Mouse (Mus musculus): Measurements from ENCODE around the gene Lamtor1. TPM values are rescaled to one million over a fixed set of nuclear protein-coding genes. Genes with fewer than 3 reads are reported as not detected.
A peak's percentile ranks its signal among the peaks of the same experiment; 100 is the strongest.

Gene Lamtor1
- 151 and 156 TPM in 2 replicates for polyA plus RNA-seq (2015; fragmentation: Nextera tagmentation; extraction: Ambion mirVana)

GRCm38 (mm10) chr7:101905561-101906286, at the start of gene Lamtor1:
Gene Lamtor1 (plus strand): TSS chr7:101905904.
- Histone ChIP-seq H3K4me1 (replicated peaks) (peaks cover 30% of the 10 kb centered on the region), H3K9ac (peak within 1 kb of the TSS; percentile 88), H3K4me3 (peak within 1 kb of the TSS; percentile 77), H3K27me3 (no peaks in the 10 kb centered on the region), H3K9me3 (no peaks in the 10 kb centered on the region), H3K36me3 (peaks cover 40% of the 10 kb centered on the region), H3K4me2 (peak within 1 kb of the TSS; percentile 74), H3K27ac (peak within 1 kb of the TSS; percentile 97)
- ATAC-seq (ENCODE audit: low FRiP score) = peak; percentile 98
- under 1% methylated on average over 60 of the region's 61 CpGs for WGBS

GRCm38 (mm10) chr7:101857094-101857493, 48.6 kb upstream of the Lamtor1 start, which contains the start of gene Folr2:
Gene Folr2 (minus strand): TSS chr7:101857194.
- Histone ChIP-seq H3K4me2 (no peak within 1 kb of the TSS), H3K27ac (no peak within 1 kb of the TSS), H3K4me1 (replicated peaks) (no peaks in the 10 kb centered on the region), H3K36me3 (no peaks in the 10 kb centered on the region), H3K9me3 (no peaks in the 10 kb centered on the region), H3K9ac (no peak within 1 kb of the TSS), H3K4me3 (no peak within 1 kb of the TSS), H3K27me3 (no peaks in the 10 kb centered on the region)
- ATAC-seq (ENCODE audit: low FRiP score) = no peak
- WGBS = 90% methylated on average over 4 of the region's 4 CpGs

GRCm38 (mm10) chr7:101858362-101858761, 47.3 kb upstream of the Lamtor1 start:
- no peak overlapping the region for H3K4me3 ChIP-seq
- H3K4me1 ChIP-seq (replicated peaks) = no peaks in the 10 kb centered on the region
- H3K9me3 ChIP-seq = no peaks in the 10 kb centered on the region
- WGBS = 92% methylated on average over 9 of the region's 9 CpGs
- ATAC-seq (ENCODE audit: low FRiP score) = no peak
- no peaks in the 10 kb centered on the region for H3K36me3 ChIP-seq
- H3K9ac ChIP-seq = no peak overlapping the region
- no peak overlapping the region for H3K27ac ChIP-seq
- no peak overlapping the region for H3K4me2 ChIP-seq
- no peaks in the 10 kb centered on the region for H3K27me3 ChIP-seq

- no peak for ATAC-seq (ENCODE audit: low FRiP score)
- no peak overlapping the region for H3K4me3 ChIP-seq
Observed at GRCm38 (mm10) chr7:101860978-101861377, 44.7 kb upstream of the Lamtor1 start.

GRCm38 (mm10) chr7:101862291-101862690, 43.4 kb upstream of the Lamtor1 start:
- no peak for ATAC-seq (ENCODE audit: low FRiP score)
- Histone ChIP-seq H3K9ac (no peak overlapping the region), H3K4me3 (no peak overlapping the region), H3K27me3 (no peaks in the 10 kb centered on the region), H3K4me2 (no peak overlapping the region), H3K4me1 (replicated peaks) (no peaks in the 10 kb centered on the region), H3K9me3 (no peaks in the 10 kb centered on the region), H3K27ac (no peak overlapping the region), H3K36me3 (no peaks in the 10 kb centered on the region)
- WGBS = 83% methylated on average over 3 of the region's 3 CpGs

More at GRCm38 (mm10) chr7:101860978-101861377, 44.7 kb upstream of the Lamtor1 start:
- Histone ChIP-seq H3K36me3 (no peaks in the 10 kb centered on the region), H3K4me1 (replicated peaks) (no peaks in the 10 kb centered on the region), H3K9me3 (no peaks in the 10 kb centered on the region), H3K9ac (no peak overlapping the region), H3K4me2 (no peak overlapping the region), H3K27me3 (no peaks in the 10 kb centered on the region), H3K27ac (no peak overlapping the region)

- ATAC-seq (ENCODE audit: low FRiP score) = no peak
- no peaks in the 10 kb centered on the region for H3K4me1 ChIP-seq (replicated peaks)
- H3K27me3 ChIP-seq = no peaks in the 10 kb centered on the region
- no peak within 1 kb of the TSS for H3K27ac ChIP-seq
- H3K9me3 ChIP-seq = no peaks in the 10 kb centered on the region
- H3K4me2 ChIP-seq = no peak within 1 kb of the TSS
- 80% methylated on average over 3 of the region's 3 CpGs for WGBS
- H3K9ac ChIP-seq = no peak within 1 kb of the TSS
- no peaks in the 10 kb centered on the region for H3K36me3 ChIP-seq
- H3K4me3 ChIP-seq = no peak within 1 kb of the TSS
Observed at GRCm38 (mm10) chr7:101863415-101863814, 42.3 kb upstream of the Lamtor1 start, which contains the start of gene Anapc15. Gene Anapc15 (plus strand): TSS chr7:101863715.

- ATAC-seq (ENCODE audit: low FRiP score) = no peak
- Histone ChIP-seq H3K9me3 (no peaks in the 10 kb centered on the region), H3K27me3 (no peaks in the 10 kb centered on the region), H3K27ac (no peak overlapping the region), H3K36me3 (no peaks in the 10 kb centered on the region), H3K4me3 (no peak overlapping the region), H3K4me2 (no peak overlapping the region), H3K4me1 (replicated peaks) (no peaks in the 10 kb centered on the region), H3K9ac (no peak overlapping the region)
- 82% methylated on average over 11 of the region's 11 CpGs for WGBS
Observed at GRCm38 (mm10) chr7:101866491-101867265, 39.0 kb upstream of the Lamtor1 start.

- 95% methylated on average over 4 of the region's 4 CpGs for WGBS
- no peaks in the 10 kb centered on the region for H3K4me1 ChIP-seq (replicated peaks)
- no peaks in the 10 kb centered on the region for H3K9me3 ChIP-seq
- no peak overlapping the region for H3K4me3 ChIP-seq
- ATAC-seq (ENCODE audit: low FRiP score) = no peak
- H3K27me3 ChIP-seq = no peaks in the 10 kb centered on the region
- H3K9ac ChIP-seq = no peak overlapping the region
- no peak overlapping the region for H3K4me2 ChIP-seq
- no peak overlapping the region for H3K27ac ChIP-seq
- H3K36me3 ChIP-seq = no peaks in the 10 kb centered on the region
Observed at GRCm38 (mm10) chr7:101867482-101867881, 38.2 kb upstream of the Lamtor1 start.

- no peaks in the 10 kb centered on the region for H3K27me3 ChIP-seq
- H3K9me3 ChIP-seq = no peaks in the 10 kb centered on the region
- no peaks in the 10 kb centered on the region for H3K4me1 ChIP-seq (replicated peaks)
- ATAC-seq (ENCODE audit: low FRiP score) = no peak
- no peaks in the 10 kb centered on the region for H3K36me3 ChIP-seq
- WGBS = 52% methylated on average over 13 of the region's 13 CpGs
- H3K4me3 ChIP-seq = no peak overlapping the region
- H3K4me2 ChIP-seq = no peak overlapping the region
- H3K27ac ChIP-seq = no peak overlapping the region
- no peak overlapping the region for H3K9ac ChIP-seq
Observed at GRCm38 (mm10) chr7:101868241-101869162, 37.2 kb upstream of the Lamtor1 start.

GRCm38 (mm10) chr7:101869163-101869500, 36.6 kb upstream of the Lamtor1 start:
- no peaks in the 10 kb centered on the region for H3K4me1 ChIP-seq (replicated peaks)
- H3K36me3 ChIP-seq = no peaks in the 10 kb centered on the region
- ATAC-seq (ENCODE audit: low FRiP score) = no peak
- H3K4me2 ChIP-seq = no peak overlapping the region
- H3K27ac ChIP-seq = no peak overlapping the region
- no peak overlapping the region for H3K4me3 ChIP-seq
- H3K27me3 ChIP-seq = no peaks in the 10 kb centered on the region
- no peaks in the 10 kb centered on the region for H3K9me3 ChIP-seq
- WGBS = 46% methylated on average over 7 of the region's 7 CpGs
- no peak overlapping the region for H3K9ac ChIP-seq

- H3K9ac ChIP-seq = no peak within 1 kb of the TSS
- H3K27me3 ChIP-seq = no peaks in the 10 kb centered on the region
- no peaks in the 10 kb centered on the region for H3K9me3 ChIP-seq
- no peak within 1 kb of the TSS for H3K4me3 ChIP-seq
- 69% methylated on average over 2 of the region's 2 CpGs for WGBS
- no peak within 1 kb of the TSS for H3K4me2 ChIP-seq
- no peak within 1 kb of the TSS for H3K27ac ChIP-seq
- no peak for ATAC-seq (ENCODE audit: low FRiP score)
- H3K36me3 ChIP-seq = no peaks in the 10 kb centered on the region
- no peaks in the 10 kb centered on the region for H3K4me1 ChIP-seq (replicated peaks)
Observed at GRCm38 (mm10) chr7:101870629-101871028, 35.1 kb upstream of the Lamtor1 start, which contains the start of gene Folr1. Gene Folr1 (minus strand): TSS chr7:101870788.

GRCm38 (mm10) chr7:101871296-101871695, 34.4 kb upstream of the Lamtor1 start:
- Histone ChIP-seq H3K9ac (no peak overlapping the region), H3K9me3 (no peaks in the 10 kb centered on the region), H3K27ac (no peak overlapping the region), H3K27me3 (no peaks in the 10 kb centered on the region), H3K36me3 (no peaks in the 10 kb centered on the region), H3K4me3 (no peak overlapping the region), H3K4me2 (no peak overlapping the region), H3K4me1 (replicated peaks) (no peaks in the 10 kb centered on the region)
- WGBS = 85% methylated on average over 3 of the region's 3 CpGs
- ATAC-seq (ENCODE audit: low FRiP score) = no peak
